Comparison of ENCODE assay signal across 13 mouse cellular contexts in the genomic region with DNA sequence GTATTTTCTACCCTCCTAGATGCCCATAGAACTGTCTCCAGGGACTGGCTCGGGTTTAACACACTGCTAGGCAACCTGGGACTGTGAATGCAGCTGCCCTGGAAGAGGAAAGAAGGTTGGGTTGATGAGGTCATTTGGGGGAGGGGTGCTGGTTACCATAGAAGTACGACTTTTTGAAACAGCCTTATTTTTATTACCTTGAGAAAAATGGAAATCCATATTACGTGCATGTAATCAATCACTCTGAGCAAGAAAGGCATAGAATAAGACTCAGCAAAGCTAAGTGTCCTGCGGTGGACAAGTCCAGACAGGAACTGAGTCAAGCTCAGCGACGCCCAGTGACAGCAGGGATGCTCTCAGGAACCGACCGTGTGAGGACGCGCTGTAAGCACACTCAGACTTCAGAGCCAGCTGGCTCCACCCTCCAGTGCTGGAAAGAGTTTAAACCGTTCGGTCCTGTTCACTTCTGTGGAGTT. TPM values are rescaled to one million over a fixed set of nuclear protein-coding genes. Genes with fewer than 3 reads are reported as not detected.
DNase-seq lines count a peak whose midpoint lies in the region; ATAC-seq and TF ChIP-seq lines count a peak whose summit lies in the region.
"Had no signal": no experiment of that assay in that cellular context is flagged by ENCODE, and none has a peak within 500 bp of the region (broad histone marks: within the 10 kb centered on the region; RNA-seq: fewer than 3 reads in every experiment).

No protein-coding gene starts in this region.

- H3K4me2 ChIP-seq in forebrain, postnatal 0 days (ENCODE audit: low read depth), result no peak overlapping the region
- H3K4me2 ChIP-seq in forebrain, embryonic 15.5 days (replicated peaks), result no peak overlapping the region
- H3K4me2 ChIP-seq in hindbrain, embryonic 12.5 days (replicated peaks), result 0 out of 2 replicates have a peak overlapping the region, but pooled peaks have one; percentile 8
- H3K4me2 ChIP-seq in neural tube, embryonic 11.5 days (ENCODE audit: low read depth), result no peak overlapping the region
- no peak overlapping the region for H3K4me2 ChIP-seq in kidney, embryonic 16.5 days (replicated peaks; ENCODE audit: low read depth, low read length)

- TF ChIP-seq CTCF in forebrain, postnatal 0 days (IDR thresholded peaks at IDR 0.05; ENCODE audit: low read depth), result no peak

- no peak overlapping the region for H3K4me3 ChIP-seq in forebrain, postnatal 0 days (ENCODE audit: low read depth, low read length)
- H3K4me3 ChIP-seq in forebrain, embryonic 15.5 days, result no peak overlapping the region
- no peak overlapping the region for H3K4me3 ChIP-seq in hindbrain, embryonic 12.5 days
- no peak overlapping the region for H3K4me3 ChIP-seq in neural tube, embryonic 11.5 days (ENCODE audit: low read depth, low read length)
- no peak overlapping the region for H3K4me3 ChIP-seq in kidney, embryonic 16.5 days (ENCODE audit: low read length)

- peak; percentile 37; the same call in 1 of the 2 replicates for ATAC-seq in forebrain, postnatal 0 days
- ATAC-seq in forebrain, embryonic 15.5 days (replicated peaks), result no peak
- peak; percentile 41 for ATAC-seq in hindbrain, embryonic 12.5 days (ENCODE audit: low FRiP score)
- peak; percentile 13; the same call in 1 of the 2 replicates for ATAC-seq in neural tube, embryonic 11.5 days (ENCODE audit: insufficient read depth, low FRiP score, low TSS enrichment)
- ATAC-seq in kidney, embryonic 16.5 days (ENCODE audit: low FRiP score, low TSS enrichment), result no peak
- ATAC-seq: activated CD4-positive, CD25-positive, alpha-beta regulatory T cell, adult 4 months; CD4-positive, CD25-positive, alpha-beta regulatory T cell, adult 4 months had no signal

- H3K9ac ChIP-seq in forebrain, postnatal 0 days, result no peak overlapping the region
- H3K9ac ChIP-seq in forebrain, embryonic 15.5 days (replicated peaks), result no peak overlapping the region
- no peak overlapping the region for H3K9ac ChIP-seq in hindbrain, embryonic 12.5 days
- H3K9ac ChIP-seq in neural tube, embryonic 11.5 days (ENCODE audit: low read length), result no peak overlapping the region
- no peak overlapping the region for H3K9ac ChIP-seq in kidney, embryonic 16.5 days (replicated peaks; ENCODE audit: low read length)
- H3K9ac ChIP-seq: liver, embryonic 14.5 days had no signal

- DNase-seq in forebrain, postnatal 0 days, result no peak
- peak; percentile 23 for DNase-seq in NIH3T3 (ENCODE audit: low read depth)
- peak; percentile 61 for DNase-seq in neural tube, embryonic 11.5 days (ENCODE audit: low spot score)
- no peak for DNase-seq in kidney, postnatal 25 days
- no peak for DNase-seq in kidney, adult 9 months
- DNase-seq: right cerebral cortex, adult 18-20 months had no signal

- no peaks in the 10 kb centered on the region for H3K36me3 ChIP-seq in forebrain, postnatal 0 days (ENCODE audit: insufficient read depth)
- no peaks in the 10 kb centered on the region for H3K36me3 ChIP-seq in forebrain, embryonic 15.5 days
- no peaks in the 10 kb centered on the region for H3K36me3 ChIP-seq in hindbrain, embryonic 12.5 days
- no peaks in the 10 kb centered on the region for H3K36me3 ChIP-seq in neural tube, embryonic 11.5 days (ENCODE audit: control insufficient read depth, insufficient read depth, low read length)
- no peaks in the 10 kb centered on the region for H3K36me3 ChIP-seq in kidney, embryonic 16.5 days (ENCODE audit: insufficient read depth, low read length)

- WGBS in forebrain, postnatal 0 days, result 22% methylated on average over 12 of the region's 12 CpGs
- 30% methylated on average over 12 of the region's 12 CpGs for WGBS in forebrain, embryonic 15.5 days
- 13% methylated on average over 12 of the region's 12 CpGs for WGBS in hindbrain, embryonic 12.5 days
- 21% methylated on average over 12 of the region's 12 CpGs for WGBS in neural tube, embryonic 11.5 days
- 34% methylated on average over 12 of the region's 12 CpGs for WGBS in kidney, embryonic 16.5 days

- no peaks in the 10 kb centered on the region for H3K27me3 ChIP-seq in forebrain, postnatal 0 days (ENCODE audit: insufficient read depth, low read length)
- no peaks in the 10 kb centered on the region for H3K27me3 ChIP-seq in forebrain, embryonic 15.5 days
- peaks cover 6% of the 10 kb centered on the region for H3K27me3 ChIP-seq in hindbrain, embryonic 12.5 days
- H3K27me3 ChIP-seq in neural tube, embryonic 11.5 days (ENCODE audit: control insufficient read depth, insufficient read depth, low read length), result no peaks in the 10 kb centered on the region; the same call in 1 of the 2 replicates
- H3K27me3 ChIP-seq in kidney, embryonic 16.5 days (ENCODE audit: insufficient read depth, low read length), result no peaks in the 10 kb centered on the region

- no peaks in the 10 kb centered on the region for H3K9me3 ChIP-seq in forebrain, postnatal 0 days (ENCODE audit: low read length)
- no peaks in the 10 kb centered on the region for H3K9me3 ChIP-seq in forebrain, embryonic 15.5 days
- H3K9me3 ChIP-seq in hindbrain, embryonic 12.5 days (replicated peaks), result no peaks in the 10 kb centered on the region
- no peaks in the 10 kb centered on the region for H3K9me3 ChIP-seq in neural tube, embryonic 11.5 days (ENCODE audit: control insufficient read depth, low read length)
- no peaks in the 10 kb centered on the region for H3K9me3 ChIP-seq in kidney, embryonic 16.5 days (ENCODE audit: low read length)

- H3K27ac ChIP-seq in forebrain, postnatal 0 days (ENCODE audit: low read depth, low read length), result no peak overlapping the region
- no peak overlapping the region for H3K27ac ChIP-seq in forebrain, embryonic 15.5 days (replicated peaks)
- H3K27ac ChIP-seq in hindbrain, embryonic 12.5 days, result no peak overlapping the region
- H3K27ac ChIP-seq in neural tube, embryonic 11.5 days (ENCODE audit: low read depth, low read length), result no peak overlapping the region
- no peak overlapping the region for H3K27ac ChIP-seq in kidney, embryonic 16.5 days (ENCODE audit: low read length)
- H3K27ac ChIP-seq: liver, embryonic 14.5 days had no signal

- H3K4me1 ChIP-seq in forebrain, postnatal 0 days (ENCODE audit: insufficient read depth), result no peaks in the 10 kb centered on the region
- H3K4me1 ChIP-seq in forebrain, embryonic 15.5 days, result 0 out of 2 replicates have a peak, but pooled peaks cover 2% of the 10 kb centered on the region
- H3K4me1 ChIP-seq in hindbrain, embryonic 12.5 days, result peaks cover 23% of the 10 kb centered on the region
- H3K4me1 ChIP-seq in neural tube, embryonic 11.5 days (ENCODE audit: control insufficient read depth, insufficient read depth, low read length), result peaks cover 8% of the 10 kb centered on the region
- peaks cover 10% of the 10 kb centered on the region; the same call in 1 of the 2 replicates for H3K4me1 ChIP-seq in kidney, embryonic 16.5 days (ENCODE audit: insufficient read depth, low read length)

RNA-seq across cellular contexts. Expression of a gene that starts 33.0 kb away (rescaled TPM):
- total RNA-seq in forebrain, postnatal 0 days (2014; rRNA removed), result 9.6 and 14.0 TPM in 2 replicates
- 13.6 and 21.7 TPM in 2 replicates for polyA plus RNA-seq in forebrain, postnatal 0 days (2015; fragmentation: Nextera tagmentation; extraction: Ambion mirVana)
- 18.7 and 20.4 TPM in 2 replicates for polyA plus RNA-seq in forebrain, embryonic 15.5 days (2015; fragmentation: Nextera tagmentation; extraction: Ambion mirVana)
- polyA plus RNA-seq in hindbrain, embryonic 12.5 days (2016; fragmentation: Nextera tagmentation; extraction: Ambion mirVana), result 29.8 and 32.0 TPM in 2 replicates
- 5.8 and 7.1 TPM in 2 replicates for polyA plus RNA-seq in neural tube, embryonic 11.5 days (2014; fragmentation: Nextera tagmentation; extraction: Ambion mirVana)
- not detected in 2 replicates for polyA plus RNA-seq in kidney, embryonic 16.5 days (2015; fragmentation: Nextera tagmentation; extraction: Ambion mirVana)
- total RNA-seq: megakaryocyte, adult 5-6 weeks had no signal
- polyA plus RNA-seq: activated CD4-positive, CD25-positive, alpha-beta regulatory T cell, adult 4 months; CD4-positive, CD25-positive, alpha-beta regulatory T cell, adult 4 months had no signal

Comparison
In these comparisons a context has a peak if more than half of its experiments do, and no peak if none do; other contexts are left out.
1. ATAC-seq: peak in forebrain, postnatal 0 days (single experiment), hindbrain, embryonic 12.5 days (single experiment) and neural tube, embryonic 11.5 days (single experiment); none in forebrain, embryonic 15.5 days (single experiment) and kidney, embryonic 16.5 days (single experiment).
2. DNase-seq: peak in NIH3T3 (single experiment) and neural tube, embryonic 11.5 days (single experiment); none in forebrain, postnatal 0 days (single experiment), kidney, postnatal 25 days (0 of 2) and kidney, adult 9 months (single experiment).